Mouse (Mus musculus): Measurements from ENCODE around the gene Myo16.

Myo16 gene

GRCm38 (mm10) chr8:10153611-10154438 lies at the start of gene Myo16:
Gene Myo16 (plus strand): TSS chr8:10153911.
- DNase-seq (ENCODE audit: low read depth, low spot score) = peak; percentile 20

DNA sequence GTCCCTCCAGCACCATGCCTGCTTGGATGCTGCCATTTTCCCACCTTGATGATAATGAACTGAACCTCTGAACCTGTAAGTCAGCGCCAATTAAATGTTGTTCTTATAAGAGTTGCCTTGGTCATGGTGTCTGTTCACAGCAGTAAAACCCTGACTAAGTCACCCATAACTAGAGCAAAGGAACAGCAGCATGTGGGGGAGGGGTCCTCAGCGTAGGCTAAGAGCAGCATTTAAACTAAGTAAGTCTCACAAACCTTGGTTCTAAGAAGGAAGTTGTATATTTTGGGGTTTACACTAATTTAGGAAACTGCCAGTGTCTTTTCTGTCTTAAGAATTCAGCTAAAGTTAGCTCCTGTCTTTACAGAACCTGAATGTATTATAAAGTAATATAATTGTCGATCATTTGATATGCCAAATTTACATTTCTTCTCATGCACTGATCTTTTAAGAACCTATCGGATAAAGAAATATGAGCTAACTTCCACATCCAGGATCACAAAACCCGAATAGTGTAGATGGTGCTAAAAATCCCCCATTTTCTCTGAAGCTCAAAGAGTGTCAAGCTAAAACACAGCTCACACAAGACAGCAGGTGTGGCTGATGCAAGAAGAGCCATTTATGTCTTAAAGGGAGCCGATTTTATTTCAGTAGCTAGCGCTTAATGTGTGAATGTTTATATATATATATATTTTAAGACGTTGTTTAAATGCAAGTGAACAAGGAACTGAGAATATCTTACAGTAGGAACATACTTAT lies 45.0 kb upstream of the Myo16 start:
- DNase-seq (ENCODE audit: low read depth, low spot score) = no peak

GRCm38 (mm10) chr8:10122749-10123148 lies 31.0 kb upstream of the Myo16 start:
- DNase-seq (ENCODE audit: low read depth, low spot score) = no peak

- DNase-seq (ENCODE audit: low read depth, low spot score) = no peak
Measured at GRCm38 (mm10) chr8:10123412-10123811, 30.3 kb upstream of the Myo16 start.

GRCm38 (mm10) chr8:10125684-10126083 lies 28.0 kb upstream of the Myo16 start:
- no peak for DNase-seq (ENCODE audit: low read depth, low spot score)

GRCm38 (mm10) chr8:10130513-10131414 lies 22.9 kb upstream of the Myo16 start:
- DNase-seq (ENCODE audit: low read depth, low spot score) = no peak

DNA sequence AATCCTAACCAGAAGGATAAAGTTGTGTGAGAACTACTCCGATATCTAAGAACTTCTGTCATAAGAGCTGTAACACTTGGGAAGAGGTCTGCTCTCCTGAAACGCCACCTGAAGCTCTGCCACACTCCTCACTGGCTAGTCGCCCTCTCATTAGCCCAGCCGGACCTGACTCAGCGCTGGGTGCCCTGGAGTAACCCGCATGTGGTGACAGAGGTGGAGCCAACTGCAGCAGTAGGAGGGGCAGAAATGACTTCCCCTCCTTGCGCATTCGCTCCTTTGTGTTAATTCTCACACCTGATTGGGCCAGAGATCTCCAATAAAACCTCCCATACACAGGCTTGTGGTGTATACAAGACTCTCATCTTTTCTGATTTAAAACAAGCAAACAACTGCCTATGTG lies 14.2 kb upstream of the Myo16 start:
- no peak for DNase-seq (ENCODE audit: low read depth, low spot score)

DNA sequence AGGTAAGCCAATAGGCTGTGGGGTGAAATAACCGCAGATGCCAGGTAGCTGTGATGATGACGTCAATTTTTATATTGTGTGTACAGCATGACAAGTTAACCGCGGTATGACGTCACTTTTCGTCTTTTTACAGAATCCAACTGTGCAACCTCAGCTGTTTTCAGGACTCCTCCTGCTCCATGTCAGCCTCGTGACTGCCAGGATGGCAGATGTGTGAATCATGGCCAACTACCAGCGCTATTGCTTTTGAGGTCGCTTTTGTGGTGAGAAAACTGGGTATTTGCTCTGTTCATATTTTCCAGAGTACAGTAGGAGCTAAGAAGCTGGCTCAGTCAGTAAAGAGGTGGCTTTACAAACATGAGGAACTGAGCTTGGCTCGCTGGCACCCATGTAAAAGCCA lies 9.8 kb upstream of the Myo16 start:
- DNase-seq (ENCODE audit: low read depth, low spot score) = no peak

DNA sequence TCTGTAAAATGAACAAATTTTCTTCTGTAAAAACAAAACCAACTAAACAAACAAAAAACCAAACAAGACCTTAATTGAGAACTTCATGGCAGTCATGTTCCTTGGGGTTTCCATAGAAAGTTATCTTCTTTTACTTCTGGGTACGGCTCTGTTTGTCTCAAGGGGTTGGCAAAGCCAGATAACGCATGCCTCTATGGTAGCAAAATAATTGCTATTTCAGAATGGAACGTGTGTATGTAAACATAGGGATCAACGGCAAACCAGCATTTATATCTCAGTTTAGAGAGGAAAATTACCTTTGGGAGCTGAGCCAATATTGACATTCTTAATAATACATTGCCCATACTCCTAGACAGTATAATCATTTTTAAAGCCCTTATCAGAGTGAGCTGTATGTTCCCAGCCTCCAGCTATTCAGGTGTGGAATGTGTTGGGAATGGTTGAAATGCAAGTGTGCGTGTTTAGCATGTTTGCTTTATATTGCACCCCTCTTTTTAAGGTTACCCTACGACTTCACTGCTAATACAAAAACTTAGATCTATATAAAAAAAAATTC lies 1.9 kb upstream of the Myo16 start:
- DNase-seq (ENCODE audit: low read depth, low spot score) = no peak

GRCm38 (mm10) chr8:10154439-10154745 lies 681 bp downstream of the Myo16 start:
- no peak for DNase-seq (ENCODE audit: low read depth, low spot score)

DNA sequence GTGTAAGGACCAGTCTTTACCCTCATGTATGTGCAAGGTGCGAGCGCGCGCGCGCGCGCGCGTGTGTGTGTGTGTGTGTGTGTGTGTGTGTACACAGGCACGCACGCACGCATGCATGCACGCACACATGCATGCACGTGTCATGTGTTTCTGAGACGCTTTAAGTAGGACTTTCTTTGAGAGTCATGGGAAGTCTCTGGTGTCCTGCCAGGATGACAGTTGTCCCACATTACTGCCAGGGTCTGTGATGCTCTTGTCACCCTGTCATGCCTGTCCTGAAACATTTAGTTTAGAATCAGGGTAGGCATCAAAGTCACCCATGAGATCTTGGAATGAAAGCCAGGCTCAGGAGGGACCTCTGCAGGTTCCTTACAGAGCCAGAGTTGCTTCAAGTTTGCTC lies 1.4 kb downstream of the Myo16 start:
- DNase-seq (ENCODE audit: low read depth, low spot score) = no peak

- DNase-seq (ENCODE audit: low read depth, low spot score) = no peak
Measured at GRCm38 (mm10) chr8:10161106-10161505, 7.4 kb downstream of the Myo16 start.

DNA sequence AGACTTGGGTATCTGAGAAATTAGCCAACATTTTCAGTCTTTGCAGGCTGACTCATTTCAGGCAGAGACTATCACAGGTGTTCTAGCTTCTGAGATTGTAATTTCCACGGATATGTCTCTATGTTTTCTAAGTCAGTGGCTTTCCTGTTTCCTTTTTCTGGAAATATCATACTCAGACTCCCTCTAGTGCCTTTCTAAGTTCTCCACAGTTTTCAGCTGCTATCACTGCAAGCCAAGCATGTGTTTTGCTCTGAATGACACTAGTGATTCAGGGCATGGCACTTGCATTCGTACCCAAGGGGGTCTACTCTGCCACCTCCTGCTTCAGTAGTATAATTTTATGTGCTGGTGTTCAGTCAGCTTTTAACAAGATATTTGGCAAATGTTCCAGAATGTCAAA lies 11.2 kb downstream of the Myo16 start:
- no peak for DNase-seq (ENCODE audit: low read depth, low spot score)

DNA sequence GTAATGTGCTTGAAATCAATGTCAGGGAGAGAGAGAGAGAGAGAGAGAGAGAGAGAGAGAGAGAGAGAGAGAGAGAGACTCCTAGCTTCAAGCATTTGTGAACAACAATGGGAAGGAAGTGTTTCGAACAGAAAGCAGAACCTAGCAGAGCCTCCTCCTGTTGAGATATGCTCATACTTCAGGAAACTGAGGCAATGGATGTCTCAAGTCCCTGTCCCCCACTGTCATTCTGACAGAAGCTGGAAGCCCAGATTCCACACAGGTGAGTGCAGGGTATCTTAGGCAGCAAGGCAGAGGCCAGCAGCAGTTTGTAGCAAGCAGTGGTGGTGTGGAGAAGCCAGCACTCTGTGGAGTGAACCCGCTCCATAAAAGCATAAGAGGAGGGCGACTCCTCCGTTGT lies 14.6 kb downstream of the Myo16 start:
- no peak for DNase-seq (ENCODE audit: low read depth, low spot score)

- DNase-seq (ENCODE audit: low read depth, low spot score) = no peak
Measured at GRCm38 (mm10) chr8:10169894-10170293, 16.2 kb downstream of the Myo16 start.

GRCm38 (mm10) chr8:10171321-10171720 lies 17.6 kb downstream of the Myo16 start:
- DNase-seq (ENCODE audit: low read depth, low spot score) = no peak

GRCm38 (mm10) chr8:10172278-10172677 lies 18.6 kb downstream of the Myo16 start:
- no peak for DNase-seq (ENCODE audit: low read depth, low spot score)

- DNase-seq (ENCODE audit: low read depth, low spot score) = no peak
Measured at GRCm38 (mm10) chr8:10173033-10173747, 19.5 kb downstream of the Myo16 start.

- DNase-seq (ENCODE audit: low read depth, low spot score) = no peak
Measured at GRCm38 (mm10) chr8:10174201-10174840, 20.6 kb downstream of the Myo16 start.

DNA sequence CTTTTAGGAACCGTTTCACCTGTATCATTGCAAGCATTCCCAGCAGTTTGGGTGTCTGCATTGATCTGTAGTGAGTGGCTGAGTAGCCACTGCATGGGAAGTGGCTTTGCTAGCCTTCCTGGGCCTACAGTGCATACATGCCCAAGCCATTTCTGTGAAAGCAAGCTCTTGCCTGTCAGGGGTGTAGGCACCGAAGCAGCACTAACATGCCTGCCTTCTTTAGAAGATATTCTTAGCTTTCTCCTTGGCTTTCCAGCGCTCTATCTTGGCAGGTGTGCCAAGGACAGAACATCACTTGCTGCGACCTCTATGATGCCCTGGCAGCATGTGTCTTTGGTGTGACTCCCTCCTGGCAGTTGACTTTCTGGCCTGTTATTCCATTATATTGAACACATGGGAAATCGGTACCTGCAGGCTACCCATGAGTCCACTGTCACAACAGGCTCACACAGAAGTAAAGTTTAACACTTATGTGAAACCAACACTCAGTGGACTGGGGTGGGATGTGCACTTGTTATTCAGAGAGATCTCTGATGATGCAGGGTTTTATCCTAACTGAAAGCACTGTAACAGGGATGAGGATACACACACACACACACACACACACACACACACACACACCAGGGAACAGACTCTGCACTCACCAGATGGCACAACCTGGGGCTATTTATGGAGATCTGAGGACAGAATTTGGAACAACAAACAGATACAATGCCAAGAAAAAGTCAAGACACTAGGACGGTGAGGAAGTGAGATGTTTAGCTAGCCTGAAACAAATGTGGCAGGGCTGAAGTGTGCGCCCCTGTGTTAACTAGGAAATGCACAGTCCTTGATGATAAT lies 21.4 kb downstream of the Myo16 start:
- DNase-seq (ENCODE audit: low read depth, low spot score) = no peak
